Mouse (Mus musculus) kidney, postnatal 0 days (tissue): ENCODE results near the gene Prpf40b. TPM values are rescaled to one million over a fixed set of nuclear protein-coding genes. Genes with fewer than 3 reads are reported as not detected.

Experiments used
- ATAC-seq: fragments of 200-750 bp; cut with Nextera tagmentation; replicated peaks from 2 replicates; pipeline ENCODE4 v1.8.0; 2017; ENCODE audit warnings: low read depth, moderate number of reproducible peaks, moderate TSS enrichment, moderate library complexity; ENCODE audit not compliant: low FRiP score
- DNase-seq: peaks from one replicate; pipeline ENCODE4 v3.0.0-alpha.2; 2016; ENCODE audit warnings: low spot score
- H3K27ac ChIP-seq: fragments of 300-500 bp; sonication (generic); 2 replicates; pipeline ENCODE4 v1.5.1; 2014; ENCODE audit warnings: mild to moderate bottlenecking
- H3K27me3 ChIP-seq: fragments of 300-500 bp; sonication (generic); 2 replicates; pipeline ENCODE4 v1.6.1; 2014; ENCODE audit warnings: low read length, mixed read lengths; ENCODE audit not compliant: insufficient read depth
- H3K36me3 ChIP-seq: fragments of 300-500 bp; sonication (generic); 2 replicates; pipeline ENCODE4 v1.6.1; 2014; ENCODE audit warnings: low read length, mixed read lengths; ENCODE audit not compliant: insufficient read depth
- H3K4me1 ChIP-seq: fragments of 300-500 bp; sonication (generic); replicated peaks from 2 replicates; pipeline ENCODE4 v1.6.1; 2014; ENCODE audit warnings: antibody characterized with exemption, low read length, mixed read lengths; ENCODE audit not compliant: insufficient read depth
- H3K4me2 ChIP-seq: fragments of 300-500 bp; sonication (generic); 2 replicates; pipeline ENCODE4 v1.6.1; 2014; ENCODE audit warnings: mild to moderate bottlenecking, low read length, moderate library complexity, mixed read lengths
- H3K4me3 ChIP-seq: fragments of 300-500 bp; sonication (generic); replicated peaks from 2 replicates; pipeline ENCODE4 v1.5.1; 2014; ENCODE audit warnings: low read depth, low read length
- H3K9ac ChIP-seq: fragments of 300-500 bp; sonication (generic); 2 replicates; pipeline ENCODE4 v1.6.1; 2014; ENCODE audit warnings: low read depth, low read length
- H3K9me3 ChIP-seq: fragments of 300-500 bp; sonication (generic); replicated peaks from 2 replicates; pipeline ENCODE4 v1.6.1; 2016; ENCODE audit warnings: low read length, inconsistent platforms, mixed read lengths
- CTCF ChIP-seq: IDR thresholded peaks from 2 replicates; pipeline ENCODE4 v1.5.1; 2016; ENCODE audit warnings: antibody characterized with exemption, low read depth, mild to moderate bottlenecking, moderate library complexity
- WGBS: fragments of 180-500 bp; shearing (Covaris S2); extraction: QIAGEN DNeasy Blood & Tissue Kit; methylation state at CpG from one replicate; pipeline ENCODE4 v1.1.7; 2014; 5-methylcytosine and 5-hydroxymethylcytosine counted together
- polyA plus RNA-seq: library from polyadenylated mRNA; unstranded; fragments of >200 nt; fragmentation: Nextera tagmentation; extraction: Ambion mirVana; gene quantifications from 2 replicates; pipeline ENCODE4 v1.2.1, GENCODE M21; 2015

Gene Prpf40b
- polyA plus RNA-seq, 1 experiment from 2014 or later: 38.3 TPM

DNA sequence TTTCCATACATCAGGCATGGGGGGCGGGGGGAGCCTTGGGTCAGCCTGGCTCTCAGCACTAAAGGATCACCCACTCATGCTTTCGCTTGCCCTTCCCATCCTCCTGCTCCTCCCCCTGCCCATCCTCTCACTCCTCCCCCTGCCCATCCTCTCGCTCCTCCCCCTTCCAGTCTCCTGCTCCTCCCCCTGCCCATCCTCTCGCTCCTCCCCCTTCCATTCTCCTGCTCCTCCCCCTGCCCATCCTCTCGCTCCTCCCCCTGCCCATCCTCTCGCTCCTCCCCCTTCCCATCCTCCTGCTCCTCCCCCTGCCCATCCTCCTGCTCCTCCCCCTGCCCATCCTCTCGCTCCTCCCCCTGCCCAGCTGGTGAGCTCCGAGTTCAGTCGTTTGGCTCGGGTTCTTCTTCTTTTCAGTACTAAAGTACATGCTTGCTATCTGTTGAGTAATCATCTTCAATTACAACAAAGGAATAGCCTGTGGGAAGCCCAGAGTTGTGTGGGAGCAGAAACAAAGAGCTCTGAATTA, 35.1 kb upstream of the Prpf40b start:
- Histone ChIP-seq H3K4me2 (peak overlapping the region; percentile 50), H3K27me3 (no peaks in the 10 kb centered on the region), H3K36me3 (no peaks in the 10 kb centered on the region), H3K4me3 (no peak overlapping the region), H3K9ac (0 out of 2 replicates have a peak overlapping the region, but pooled peaks have one; percentile 23), H3K4me1 (no peaks in the 10 kb centered on the region), H3K27ac (peak overlapping the region; percentile 50; the same call in 1 of the 2 replicates), H3K9me3 (no peaks in the 10 kb centered on the region)
- TF ChIP-seq CTCF: no peak
- WGBS: under 1% methylated on average over 8 of the region's 10 CpGs
- ATAC-seq (peak; percentile 50; the same call in 1 of the 2 replicates), DNase-seq (peak; percentile 92)

DNA sequence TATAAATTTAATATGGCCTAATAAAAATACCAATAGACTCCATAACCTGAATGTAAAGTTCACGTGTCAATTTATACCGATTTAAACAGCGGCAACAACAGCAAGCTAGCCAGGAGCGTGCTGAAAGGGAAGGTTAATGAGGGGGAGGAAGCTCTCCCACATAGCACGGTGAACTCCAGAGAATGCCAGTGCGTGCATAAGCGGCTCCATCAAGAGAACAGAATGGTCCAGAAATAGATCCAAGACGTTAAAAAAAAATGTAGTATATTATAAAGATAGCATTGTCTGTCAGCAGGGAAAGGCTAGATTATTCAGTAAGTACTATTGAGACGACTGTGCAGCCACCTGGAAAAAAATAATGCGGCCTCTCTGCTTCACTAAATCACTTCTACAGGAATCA, 32.2 kb upstream of the Prpf40b start:
- Histone ChIP-seq H3K4me1 (no peaks in the 10 kb centered on the region), H3K27ac (no peak overlapping the region), H3K4me2 (no peak overlapping the region), H3K9me3 (no peaks in the 10 kb centered on the region), H3K27me3 (no peaks in the 10 kb centered on the region), H3K9ac (no peak overlapping the region), H3K36me3 (no peaks in the 10 kb centered on the region), H3K4me3 (no peak overlapping the region)
- DNase-seq (peak; percentile 41), ATAC-seq (no peak)
- TF ChIP-seq CTCF: no peak
- WGBS: 16% methylated on average over 10 of the region's 10 CpGs

DNA sequence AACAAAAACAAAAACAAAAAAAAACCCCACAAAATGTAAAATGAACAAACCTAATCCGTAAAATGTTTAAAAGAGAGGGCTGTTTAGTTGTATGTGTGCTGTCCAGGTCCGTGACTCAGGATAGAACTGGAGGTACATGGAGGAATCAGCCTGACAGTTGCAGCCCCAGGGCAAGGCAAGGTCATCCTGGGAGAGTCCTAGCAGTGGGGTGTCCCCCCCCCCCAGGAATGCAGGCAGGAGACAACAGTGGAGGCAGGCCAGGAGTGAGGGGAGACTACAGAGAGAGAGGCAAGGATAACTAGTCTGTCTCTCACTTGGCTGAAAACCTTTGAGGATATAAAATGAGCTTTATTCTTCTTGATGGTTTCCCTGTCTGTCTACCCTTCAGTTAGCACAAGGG, 30.5 kb upstream of the Prpf40b start:
- DNase-seq (no peak), ATAC-seq (no peak)
- H3K27me3 ChIP-seq: no peaks in the 10 kb centered on the region
- H3K27ac ChIP-seq: no peak overlapping the region
- H3K9ac ChIP-seq: no peak overlapping the region
- no peaks in the 10 kb centered on the region for H3K36me3 ChIP-seq
- WGBS: 88% methylated on average over 2 of the region's 2 CpGs
- no peak for TF ChIP-seq CTCF
- no peak overlapping the region for H3K4me3 ChIP-seq
- H3K4me2 ChIP-seq: no peak overlapping the region
- no peaks in the 10 kb centered on the region for H3K4me1 ChIP-seq
- no peaks in the 10 kb centered on the region for H3K9me3 ChIP-seq

DNA sequence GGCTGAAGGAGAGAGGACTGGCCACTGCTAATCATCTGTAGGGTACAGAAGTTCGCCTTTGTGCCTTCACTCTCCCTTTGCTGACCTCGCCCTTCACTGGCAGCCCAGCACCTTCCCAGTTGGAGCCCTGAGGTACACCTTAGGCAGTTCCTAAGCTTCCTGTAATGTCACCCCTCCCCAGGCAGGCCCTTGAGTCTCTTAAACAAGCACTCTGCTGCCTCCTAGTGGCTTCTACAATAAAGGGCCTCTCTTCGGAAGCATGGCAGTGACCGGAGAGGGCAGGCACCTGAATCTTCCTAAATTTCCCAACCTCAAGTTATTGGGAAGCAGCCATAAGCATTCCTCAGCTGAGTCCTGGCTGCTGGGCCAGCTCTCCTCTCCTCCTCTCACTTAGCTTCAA, 29.2 kb upstream of the Prpf40b start:
- Histone ChIP-seq H3K36me3 (no peaks in the 10 kb centered on the region), H3K9me3 (no peaks in the 10 kb centered on the region), H3K4me2 (no peak overlapping the region), H3K9ac (no peak overlapping the region), H3K4me1 (no peaks in the 10 kb centered on the region), H3K27me3 (no peaks in the 10 kb centered on the region), H3K4me3 (no peak overlapping the region), H3K27ac (no peak overlapping the region)
- DNase-seq (peak; percentile 95), ATAC-seq (no peak; the same call in 1 of the 2 replicates)
- WGBS: 19% methylated on average over 4 of the region's 4 CpGs
- peak; percentile 85 for TF ChIP-seq CTCF

DNA sequence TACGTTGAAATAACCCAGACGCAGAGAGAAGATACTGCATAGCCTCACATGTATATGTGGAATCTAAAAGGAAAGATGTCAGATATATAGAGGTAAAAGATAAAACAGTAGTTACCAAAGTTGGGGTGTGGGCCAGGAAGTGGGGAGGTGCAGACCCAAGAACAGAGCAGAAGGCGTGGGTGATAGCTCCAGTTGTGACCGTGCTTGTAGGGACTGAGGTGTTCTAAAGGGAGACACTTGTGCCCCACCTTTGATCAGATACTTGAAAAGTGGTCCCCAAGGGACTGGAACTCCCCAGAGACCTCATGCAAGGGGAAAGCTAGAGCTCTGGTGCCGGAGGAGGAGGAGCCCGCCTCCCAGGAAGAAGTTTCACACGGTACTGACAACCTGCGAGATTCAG, 18.8 kb upstream of the Prpf40b start:
- no peak overlapping the region for H3K27ac ChIP-seq
- no peak for DNase-seq
- ATAC-seq: no peak
- no peaks in the 10 kb centered on the region for H3K9me3 ChIP-seq
- no peak overlapping the region for H3K9ac ChIP-seq
- no peaks in the 10 kb centered on the region for H3K27me3 ChIP-seq
- WGBS: 86% methylated on average over 8 of the region's 8 CpGs
- H3K4me3 ChIP-seq: no peak overlapping the region
- H3K4me1 ChIP-seq: no peaks in the 10 kb centered on the region
- no peak overlapping the region for H3K4me2 ChIP-seq
- no peaks in the 10 kb centered on the region for H3K36me3 ChIP-seq
- no peak for TF ChIP-seq CTCF

DNA sequence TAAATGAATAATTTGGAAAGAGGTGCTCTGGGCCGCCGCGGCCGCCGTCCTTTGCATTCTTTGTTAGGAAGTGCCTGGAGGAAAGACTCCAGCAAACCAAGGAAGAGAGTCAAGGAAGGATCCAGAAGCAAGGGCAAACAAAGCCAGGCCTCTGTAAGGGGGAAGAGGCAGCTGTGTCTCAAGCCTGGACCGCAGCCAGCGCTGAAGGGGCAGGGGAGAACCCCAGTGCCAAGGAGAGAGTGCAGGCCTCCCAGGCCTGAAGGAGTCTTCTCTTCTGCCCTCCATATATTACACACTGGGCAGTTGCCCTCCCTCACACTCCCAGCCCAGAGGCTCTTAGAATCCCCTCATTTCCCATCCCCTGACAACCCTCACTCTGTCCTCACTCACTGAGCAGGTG, 16.6 kb upstream of the Prpf40b start:
- Histone ChIP-seq H3K4me3 (no peak overlapping the region), H3K27ac (no peak overlapping the region), H3K4me1 (0 out of 2 replicates have a peak, but pooled peaks cover 2% of the 10 kb centered on the region), H3K9ac (no peak overlapping the region), H3K9me3 (no peaks in the 10 kb centered on the region), H3K36me3 (no peaks in the 10 kb centered on the region), H3K27me3 (no peaks in the 10 kb centered on the region), H3K4me2 (no peak overlapping the region)
- no peak for TF ChIP-seq CTCF
- ATAC-seq (no peak), DNase-seq (no peak)
- 76% methylated on average over 7 of the region's 7 CpGs for WGBS

DNA sequence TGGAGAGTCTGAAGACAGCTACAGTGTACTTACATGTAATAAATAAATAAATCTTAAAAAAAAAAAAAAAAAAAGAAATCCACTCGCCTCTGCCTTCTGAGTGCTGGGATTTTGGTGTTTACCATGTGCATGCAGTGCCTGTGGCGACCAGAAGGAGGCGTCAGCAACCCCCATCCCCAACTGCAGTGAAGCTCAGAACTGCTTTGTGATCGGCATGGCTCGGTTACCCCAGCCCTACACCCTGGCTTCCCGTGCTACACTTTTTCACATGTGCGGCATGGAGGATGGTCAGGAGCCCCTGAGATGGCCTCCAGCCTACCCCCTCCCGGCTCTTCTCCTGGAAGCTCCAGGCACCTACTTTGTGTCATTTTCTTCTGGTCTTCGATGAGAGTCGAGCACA, 11.4 kb upstream of the Prpf40b start:
- DNase-seq (no peak), ATAC-seq (no peak)
- no peak overlapping the region for H3K27ac ChIP-seq
- H3K9me3 ChIP-seq: no peaks in the 10 kb centered on the region
- H3K9ac ChIP-seq: no peak overlapping the region
- TF ChIP-seq CTCF: peak; percentile 43
- 66% methylated on average over 10 of the region's 10 CpGs for WGBS
- no peaks in the 10 kb centered on the region for H3K36me3 ChIP-seq
- H3K27me3 ChIP-seq: no peaks in the 10 kb centered on the region
- no peak overlapping the region for H3K4me2 ChIP-seq
- H3K4me3 ChIP-seq: no peak overlapping the region
- 0 out of 2 replicates have a peak, but pooled peaks cover 2% of the 10 kb centered on the region for H3K4me1 ChIP-seq
